Mouse (Mus musculus): ENCODE results near the gene Tmem102. TPM values are rescaled to one million over a fixed set of nuclear protein-coding genes. Genes with fewer than 3 reads are reported as not detected.
A peak's percentile ranks its signal among the peaks of the same experiment; 100 is the strongest.

The Tmem102 gene
- polyA plus RNA-seq, 1 experiment: 0.28 TPM

- DNase-seq: peak in 1 of 2 experiments; percentile 45
- TF ChIP-seq CTCF (IDR thresholded peaks at IDR 0.05; ENCODE audit: borderline replicate concordance, insufficient read depth, low read depth, low read length) (no peak), POLR2A (IDR thresholded peaks at IDR 0.05; ENCODE audit: borderline replicate concordance, insufficient read depth, low read length) (no peak)
- Histone ChIP-seq H3K4me3 (replicated peaks; ENCODE audit: insufficient read depth, low read depth, low read length) (peak overlapping the region; percentile 98), H3K27me3 (ENCODE audit: control insufficient read depth, insufficient read depth, low read length) (no peaks in the 10 kb centered on the region), H3K4me1 (ENCODE audit: control insufficient read depth, insufficient read depth, low read length) (peaks cover 5% of the 10 kb centered on the region), H3K27ac (ENCODE audit: insufficient read depth, low read length) (no peak overlapping the region)
- WGBS: 5% methylated on average over 3 of the region's 4 CpGs
Observed at GRCm38 (mm10) chr11:69835966-69836335, 30.5 kb upstream of the Tmem102 start.

DNA sequence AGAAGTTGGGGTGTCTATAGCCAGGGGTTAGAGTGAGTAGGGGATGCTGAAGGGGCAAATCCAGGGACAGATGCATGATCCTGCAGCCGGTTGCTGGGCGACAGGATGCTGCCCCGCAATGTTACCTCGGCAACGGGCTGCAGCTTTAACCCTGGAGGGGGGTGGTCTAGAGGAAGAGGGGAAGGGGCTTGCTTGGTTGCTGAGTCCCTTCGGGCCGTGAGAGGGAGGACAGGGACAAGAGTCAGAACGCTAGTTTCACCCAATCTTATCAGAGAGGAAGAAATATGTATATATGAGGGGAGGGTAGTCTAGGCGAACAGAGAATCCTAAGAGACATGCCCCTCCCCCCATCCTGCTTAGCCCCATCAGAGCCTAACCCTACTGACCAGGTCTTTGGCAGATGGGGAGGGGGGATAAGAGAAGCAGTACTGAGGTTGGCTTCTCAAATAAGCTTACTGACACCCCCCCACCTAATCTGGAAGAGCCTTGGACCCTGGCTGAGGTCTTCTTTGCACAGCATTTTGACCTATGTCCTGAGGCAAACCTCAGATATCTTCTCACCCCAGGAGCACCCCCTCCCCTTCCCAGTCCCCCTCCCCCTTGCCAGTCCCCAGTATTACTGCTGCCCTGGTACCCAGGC lies 30.0 kb upstream of the Tmem102 start:
- H3K4me1 ChIP-seq (ENCODE audit: control insufficient read depth, insufficient read depth, low read length): peaks cover 5% of the 10 kb centered on the region
- peak overlapping the region; percentile 98 for H3K4me3 ChIP-seq (replicated peaks; ENCODE audit: insufficient read depth, low read depth, low read length)
- DNase-seq: no peak
- WGBS: 16% methylated on average over 9 of the region's 9 CpGs
- H3K27me3 ChIP-seq (ENCODE audit: control insufficient read depth, insufficient read depth, low read length): no peaks in the 10 kb centered on the region
- TF ChIP-seq CTCF (IDR thresholded peaks at IDR 0.05; ENCODE audit: borderline replicate concordance, insufficient read depth, low read depth, low read length) (no peak), POLR2A (IDR thresholded peaks at IDR 0.05; ENCODE audit: borderline replicate concordance, insufficient read depth, low read length) (no peak)
- no peak overlapping the region for H3K27ac ChIP-seq (ENCODE audit: insufficient read depth, low read length)

DNA sequence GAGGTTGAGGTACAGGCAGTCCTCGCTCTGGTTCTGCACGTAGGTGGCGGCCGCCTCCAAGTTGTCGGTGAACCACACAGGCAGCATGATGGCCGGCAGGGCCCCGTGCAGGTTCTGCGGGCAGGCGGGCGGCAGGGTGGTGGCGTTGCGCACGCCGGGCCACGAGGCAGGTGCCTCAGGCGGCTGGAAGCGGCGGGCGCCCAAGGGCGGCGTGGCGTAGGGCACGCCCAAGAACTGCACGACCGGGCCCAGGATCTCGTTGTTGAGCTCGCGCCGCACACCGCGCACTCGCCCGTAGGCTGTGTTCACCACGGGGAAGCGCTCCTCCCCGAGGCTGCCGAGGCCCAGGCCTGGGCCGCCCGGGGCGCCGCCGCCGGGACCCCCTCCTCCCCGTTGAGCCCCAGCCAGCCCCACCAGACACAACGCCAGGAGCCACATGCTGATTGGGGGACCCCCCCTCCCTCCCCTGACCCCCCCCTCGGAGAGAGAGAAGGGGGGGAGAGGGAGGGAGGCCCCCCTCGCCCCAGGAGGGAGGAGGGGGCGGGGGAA lies 28.7 kb upstream of the Tmem102 start:
- no peak overlapping the region for H3K27ac ChIP-seq (ENCODE audit: insufficient read depth, low read length)
- 13% methylated on average over 45 of the region's 48 CpGs for WGBS
- H3K4me1 ChIP-seq (ENCODE audit: control insufficient read depth, insufficient read depth, low read length): peaks cover 5% of the 10 kb centered on the region; the same call in 1 of the 2 replicates
- H3K4me3 ChIP-seq (replicated peaks; ENCODE audit: insufficient read depth, low read depth, low read length): peak overlapping the region; percentile 6
- peak; percentile 37 to 57 for DNase-seq
- H3K27me3 ChIP-seq (ENCODE audit: control insufficient read depth, insufficient read depth, low read length): no peaks in the 10 kb centered on the region
- TF ChIP-seq CTCF (IDR thresholded peaks at IDR 0.05; ENCODE audit: borderline replicate concordance, insufficient read depth, low read depth, low read length): no peak
- TF ChIP-seq POLR2A (IDR thresholded peaks at IDR 0.05; ENCODE audit: borderline replicate concordance, insufficient read depth, low read length): no peak

DNA sequence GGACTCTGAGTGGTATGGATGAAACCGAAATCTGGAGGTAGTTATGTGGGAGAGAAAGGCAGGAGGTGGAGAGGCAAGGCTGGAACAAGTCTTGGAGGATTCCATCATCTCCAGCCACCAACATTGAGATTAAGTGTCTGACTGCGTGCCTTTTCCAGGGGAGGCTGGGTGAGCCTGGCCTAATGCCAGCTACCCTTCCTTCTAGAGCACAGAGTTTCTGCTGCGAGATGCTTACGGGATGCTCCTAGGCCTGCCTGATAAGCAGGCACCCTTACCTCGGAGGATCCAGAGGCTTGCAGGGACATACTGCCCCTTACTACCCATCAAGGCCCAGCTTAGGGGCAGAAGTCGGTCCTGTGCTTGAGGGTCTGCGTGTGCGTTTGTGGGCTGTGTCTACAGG lies 28.1 kb upstream of the Tmem102 start:
- Histone ChIP-seq H3K27me3 (ENCODE audit: control insufficient read depth, insufficient read depth, low read length) (no peaks in the 10 kb centered on the region), H3K4me3 (replicated peaks; ENCODE audit: insufficient read depth, low read depth, low read length) (no peak overlapping the region), H3K27ac (ENCODE audit: insufficient read depth, low read length) (no peak overlapping the region), H3K4me1 (ENCODE audit: control insufficient read depth, insufficient read depth, low read length) (peaks cover 5% of the 10 kb centered on the region; the same call in 1 of the 2 replicates)
- TF ChIP-seq POLR2A (IDR thresholded peaks at IDR 0.05; ENCODE audit: borderline replicate concordance, insufficient read depth, low read length) (no peak), CTCF (IDR thresholded peaks at IDR 0.05; ENCODE audit: borderline replicate concordance, insufficient read depth, low read depth, low read length) (no peak)
- DNase-seq: no peak
- 58% methylated on average over 8 of the region's 8 CpGs for WGBS

GRCm38 (mm10) chr11:69828832-69829231 lies 23.4 kb upstream of the Tmem102 start:
- no peak for DNase-seq
- TF ChIP-seq CTCF (IDR thresholded peaks at IDR 0.05; ENCODE audit: borderline replicate concordance, insufficient read depth, low read depth, low read length) (no peak), POLR2A (IDR thresholded peaks at IDR 0.05; ENCODE audit: borderline replicate concordance, insufficient read depth, low read length) (no peak)
- WGBS: 47% methylated on average over 5 of the region's 5 CpGs
- peaks cover 12% of the 10 kb centered on the region for H3K4me1 ChIP-seq (ENCODE audit: control insufficient read depth, insufficient read depth, low read length)
- H3K27ac ChIP-seq (ENCODE audit: insufficient read depth, low read length): no peak overlapping the region
- H3K4me3 ChIP-seq (replicated peaks; ENCODE audit: insufficient read depth, low read depth, low read length): no peak overlapping the region
- H3K27me3 ChIP-seq (ENCODE audit: control insufficient read depth, insufficient read depth, low read length): no peaks in the 10 kb centered on the region

DNA sequence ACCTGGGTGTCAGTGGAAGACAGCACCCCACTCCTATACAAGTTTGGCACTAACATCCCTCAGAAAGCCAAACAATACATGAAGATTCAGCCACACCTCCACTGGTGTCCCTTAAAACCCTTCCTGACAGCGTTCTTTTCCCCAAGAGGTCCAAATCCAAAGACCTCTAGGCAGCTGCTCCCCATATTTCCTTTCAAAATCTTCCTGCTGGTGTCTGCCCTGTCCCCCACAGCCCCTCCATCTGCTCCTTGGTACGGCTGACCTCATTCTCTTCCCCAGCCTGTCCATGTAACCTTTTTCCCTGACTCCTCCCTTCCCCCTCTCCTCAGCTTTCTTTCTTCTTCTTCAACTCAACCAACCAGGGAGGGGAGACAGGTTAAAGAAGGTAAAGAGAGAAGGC lies 18.0 kb upstream of the Tmem102 start:
- DNase-seq: peak in 1 of 2 experiments; percentile 48
- 5% methylated on average over 2 of the region's 2 CpGs for WGBS
- H3K4me3 ChIP-seq (replicated peaks; ENCODE audit: insufficient read depth, low read depth, low read length): no peak overlapping the region
- peaks cover 15% of the 10 kb centered on the region for H3K4me1 ChIP-seq (ENCODE audit: control insufficient read depth, insufficient read depth, low read length)
- H3K27me3 ChIP-seq (ENCODE audit: control insufficient read depth, insufficient read depth, low read length): no peaks in the 10 kb centered on the region
- H3K27ac ChIP-seq (ENCODE audit: insufficient read depth, low read length): 0 out of 2 replicates have a peak overlapping the region, but pooled peaks have one; percentile 32
- no peak; the same call in 1 of the 2 replicates for TF ChIP-seq POLR2A (IDR thresholded peaks at IDR 0.05; ENCODE audit: borderline replicate concordance, insufficient read depth, low read length)
- no peak for TF ChIP-seq CTCF (IDR thresholded peaks at IDR 0.05; ENCODE audit: borderline replicate concordance, insufficient read depth, low read depth, low read length)

GRCm38 (mm10) chr11:69822080-69822479 lies 16.7 kb upstream of the Tmem102 start, which contains the start of gene Spem1:
Gene Spem1 (minus strand): TSS chr11:69822180.
- H3K4me1 ChIP-seq (ENCODE audit: control insufficient read depth, insufficient read depth, low read length): peaks cover 15% of the 10 kb centered on the region
- no peaks in the 10 kb centered on the region for H3K27me3 ChIP-seq (ENCODE audit: control insufficient read depth, insufficient read depth, low read length)
- TF ChIP-seq POLR2A (IDR thresholded peaks at IDR 0.05; ENCODE audit: borderline replicate concordance, insufficient read depth, low read length) (no peak), CTCF (IDR thresholded peaks at IDR 0.05; ENCODE audit: borderline replicate concordance, insufficient read depth, low read depth, low read length) (no peak)
- WGBS: 85% methylated on average over 3 of the region's 3 CpGs
- DNase-seq: no peak
- H3K27ac ChIP-seq (ENCODE audit: insufficient read depth, low read length): no peak within 1 kb of the TSS
- no peak within 1 kb of the TSS for H3K4me3 ChIP-seq (replicated peaks; ENCODE audit: insufficient read depth, low read depth, low read length)

- DNase-seq: no peak
- Histone ChIP-seq H3K27ac (ENCODE audit: insufficient read depth, low read length) (no peak overlapping the region), H3K4me1 (ENCODE audit: control insufficient read depth, insufficient read depth, low read length) (peaks cover 8% of the 10 kb centered on the region), H3K4me3 (replicated peaks; ENCODE audit: insufficient read depth, low read depth, low read length) (no peak overlapping the region), H3K27me3 (ENCODE audit: control insufficient read depth, insufficient read depth, low read length) (no peaks in the 10 kb centered on the region)
- WGBS: 90% methylated on average over 8 of the region's 8 CpGs
- TF ChIP-seq CTCF (IDR thresholded peaks at IDR 0.05; ENCODE audit: borderline replicate concordance, insufficient read depth, low read depth, low read length) (no peak), POLR2A (IDR thresholded peaks at IDR 0.05; ENCODE audit: borderline replicate concordance, insufficient read depth, low read length) (no peak)
Observed at GRCm38 (mm10) chr11:69818871-69819270, 13.4 kb upstream of the Tmem102 start.

Measured in cerebellum, adult 2 months (tissue).